Mouse (Mus musculus) kidney, embryonic 14.5 days (tissue): Measurements from ENCODE around the gene Strap. TPM values are rescaled to one million over a fixed set of nuclear protein-coding genes. Genes with fewer than 3 reads are reported as not detected.

ENCODE experiments used
- ATAC-seq: fragments of 200-750 bp; cut with Nextera tagmentation; 2 replicates; pipeline ENCODE4 v1.8.0; 2017; ENCODE audit warnings: moderate number of reproducible peaks, mild to moderate bottlenecking, moderate TSS enrichment, moderate library complexity; ENCODE audit not compliant: low FRiP score, low TSS enrichment
- H3K27ac ChIP-seq: fragments of 300-500 bp; sonication (generic); 2 replicates; pipeline ENCODE4 v1.5.1; 2014; ENCODE audit warnings: low read depth, mild to moderate bottlenecking, low read length, moderate library complexity, mixed read lengths
- H3K27me3 ChIP-seq: fragments of 300-500 bp; sonication (generic); 2 replicates; pipeline ENCODE4 v1.6.1; 2014; ENCODE audit warnings: mild to moderate bottlenecking, low read length; ENCODE audit not compliant: control insufficient read depth, insufficient read depth
- H3K36me3 ChIP-seq: fragments of 300-500 bp; sonication (generic); 2 replicates; pipeline ENCODE4 v1.6.1; 2014; ENCODE audit warnings: low read length, mixed read lengths; ENCODE audit not compliant: control insufficient read depth, insufficient read depth
- H3K4me1 ChIP-seq: fragments of 300-500 bp; sonication (generic); 2 replicates; pipeline ENCODE4 v1.6.1; 2014; ENCODE audit warnings: low read length, mixed read lengths; ENCODE audit not compliant: control insufficient read depth, insufficient read depth
- H3K4me2 ChIP-seq: fragments of 300-500 bp; sonication (generic); replicated peaks from 2 replicates; pipeline ENCODE4 v1.6.1; 2014; ENCODE audit warnings: low read depth, mild to moderate bottlenecking, low read length
- H3K4me3 ChIP-seq: fragments of 300-500 bp; sonication (generic); 2 replicates; pipeline ENCODE4 v1.5.1; 2014; ENCODE audit warnings: mild to moderate bottlenecking, low read length
- H3K9ac ChIP-seq: fragments of 300-500 bp; sonication (generic); 2 replicates; pipeline ENCODE4 v1.6.1; 2014; ENCODE audit warnings: low read depth, mild to moderate bottlenecking, low read length, moderate library complexity
- H3K9me3 ChIP-seq: fragments of 300-500 bp; sonication (generic); 2 replicates; pipeline ENCODE4 v1.6.1; 2016; ENCODE audit warnings: low read length; ENCODE audit not compliant: control insufficient read depth
- WGBS: fragments of 180-500 bp; shearing (Covaris S2); extraction: QIAGEN DNeasy Blood & Tissue Kit; methylation state at CpG from one replicate; pipeline ENCODE4 v1.1.7; 2014; 5-methylcytosine and 5-hydroxymethylcytosine counted together
- polyA plus RNA-seq: library from polyadenylated mRNA; unstranded; fragments of >200 nt; fragmentation: Nextera tagmentation; extraction: Ambion mirVana; gene quantifications from 2 replicates; pipeline ENCODE4 v1.2.1, GENCODE M21; 2014

Gene Strap
- polyA plus RNA-seq, 1 experiment from 2014 or later: 200 TPM

GRCm38 (mm10) chr6:137783899-137784637 lies 49.2 kb downstream of the Strap start:
- no peak overlapping the region for H3K9ac ChIP-seq
- no peaks in the 10 kb centered on the region for H3K9me3 ChIP-seq
- H3K4me1 ChIP-seq: no peaks in the 10 kb centered on the region
- no peak overlapping the region for H3K27ac ChIP-seq
- WGBS: 87% methylated on average over 7 of the region's 7 CpGs
- no peaks in the 10 kb centered on the region for H3K27me3 ChIP-seq
- no peak overlapping the region for H3K4me2 ChIP-seq
- H3K36me3 ChIP-seq: peaks cover 6% of the 10 kb centered on the region; the same call in 1 of the 2 replicates
- ATAC-seq: no peak
- no peak overlapping the region for H3K4me3 ChIP-seq

- Histone ChIP-seq H3K4me3 (no peak overlapping the region), H3K4me2 (no peak overlapping the region), H3K4me1 (no peaks in the 10 kb centered on the region), H3K9ac (no peak overlapping the region), H3K27me3 (no peaks in the 10 kb centered on the region), H3K36me3 (peaks cover 3% of the 10 kb centered on the region; the same call in 1 of the 2 replicates), H3K9me3 (no peaks in the 10 kb centered on the region), H3K27ac (no peak overlapping the region)
- no peak for ATAC-seq
- WGBS: 58% methylated on average over 9 of the region's 9 CpGs
Observed at GRCm38 (mm10) chr6:137788976-137789590, 54.2 kb downstream of the Strap start.

- Histone ChIP-seq H3K9ac (no peak overlapping the region), H3K4me3 (no peak overlapping the region), H3K4me1 (no peaks in the 10 kb centered on the region), H3K4me2 (no peak overlapping the region), H3K36me3 (peaks cover 3% of the 10 kb centered on the region; the same call in 1 of the 2 replicates), H3K9me3 (no peaks in the 10 kb centered on the region), H3K27ac (no peak overlapping the region), H3K27me3 (no peaks in the 10 kb centered on the region)
- WGBS: 78% methylated on average over 2 of the region's 2 CpGs
- no peak for ATAC-seq
Observed at GRCm38 (mm10) chr6:137789658-137790057, 54.8 kb downstream of the Strap start.

GRCm38 (mm10) chr6:137795494-137795893 lies 60.6 kb downstream of the Strap start:
- Histone ChIP-seq H3K9ac (no peak overlapping the region), H3K4me2 (no peak overlapping the region), H3K36me3 (0 out of 2 replicates have a peak, but pooled peaks cover 3% of the 10 kb centered on the region), H3K4me1 (no peaks in the 10 kb centered on the region), H3K9me3 (peaks cover 6% of the 10 kb centered on the region; the same call in 1 of the 2 replicates), H3K27ac (no peak overlapping the region), H3K4me3 (no peak overlapping the region), H3K27me3 (no peaks in the 10 kb centered on the region)
- 17% methylated on average over 2 of the region's 2 CpGs for WGBS
- ATAC-seq: no peak

GRCm38 (mm10) chr6:137796596-137797567 lies 62.0 kb downstream of the Strap start:
- Histone ChIP-seq H3K27ac (no peak overlapping the region), H3K4me1 (no peaks in the 10 kb centered on the region), H3K27me3 (no peaks in the 10 kb centered on the region), H3K4me3 (no peak overlapping the region), H3K9ac (no peak overlapping the region), H3K4me2 (no peak overlapping the region), H3K9me3 (peaks cover 11% of the 10 kb centered on the region; the same call in 1 of the 2 replicates), H3K36me3 (0 out of 2 replicates have a peak, but pooled peaks cover 3% of the 10 kb centered on the region)
- peak; percentile 65; the same call in 1 of the 2 replicates for ATAC-seq
- WGBS: 68% methylated on average over 29 of the region's 29 CpGs

GRCm38 (mm10) chr6:137799253-137799652 lies 64.4 kb downstream of the Strap start:
- H3K27ac ChIP-seq: no peak overlapping the region
- H3K4me1 ChIP-seq: no peaks in the 10 kb centered on the region
- H3K9me3 ChIP-seq: peaks cover 11% of the 10 kb centered on the region; the same call in 1 of the 2 replicates
- H3K4me2 ChIP-seq: no peak overlapping the region
- 0 out of 2 replicates have a peak, but pooled peaks cover 3% of the 10 kb centered on the region for H3K36me3 ChIP-seq
- 52% methylated on average over 9 of the region's 9 CpGs for WGBS
- no peak overlapping the region for H3K9ac ChIP-seq
- no peaks in the 10 kb centered on the region for H3K27me3 ChIP-seq
- ATAC-seq: no peak
- no peak overlapping the region for H3K4me3 ChIP-seq

Other genes starting within 250 kb of the Strap start
- gene Eps8, start 80.2 kb upstream of the Strap start, polyA plus RNA-seq: 16.0 and 28.5 TPM in 2 replicates
- gene Dera, start 19.5 kb downstream of the Strap start, polyA plus RNA-seq: 68.7 and 73.1 TPM in 2 replicates